Mouse (Mus musculus): ENCODE results near the gene Fbln7.

DNA sequence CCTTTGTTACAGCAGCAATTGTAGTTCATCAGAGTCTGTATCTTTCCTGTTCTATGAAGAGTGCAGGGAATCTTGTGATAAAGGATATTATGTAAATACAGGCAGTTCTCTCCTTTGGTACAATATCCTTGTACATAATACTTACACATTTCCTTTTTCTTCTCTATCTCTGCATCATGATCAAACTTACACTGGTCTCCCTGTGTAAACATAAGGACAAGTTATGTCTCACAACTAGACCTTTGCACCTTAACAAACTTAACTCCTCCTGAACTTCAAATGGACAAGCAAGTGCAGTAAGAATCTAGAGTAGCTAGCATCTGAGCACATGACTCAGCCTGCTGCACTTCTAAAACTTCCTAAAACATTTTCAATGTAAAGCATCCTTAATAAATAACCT, 67.9 kb downstream of the Fbln7 start:
- TF ChIP-seq EP300 (IDR thresholded peaks at IDR 0.05; ENCODE audit: insufficient read depth, low read depth, low read length): no peak
- TF ChIP-seq POLR2A (IDR thresholded peaks at IDR 0.05; ENCODE audit: insufficient read depth, low read length): no peak
- no peak for TF ChIP-seq CTCF (IDR thresholded peaks at IDR 0.05; ENCODE audit: low read depth, low read length)
